Mouse (Mus musculus) hindlimb bud, embryonic 11.5 days (tissue): Measurements from ENCODE around the gene Tbx20.

Source experiments
- DNase-seq: peaks from one replicate; pipeline ENCODE4 v3.0.0-alpha.2; 2012; ENCODE audit warnings: low read depth, low spot score; ENCODE audit errors: extremely low spot score

Tbx20 gene

GRCm38 (mm10) chr9:24774160-24774969 lies at the start of gene Tbx20:
TSS of gene Tbx20 (minus strand) at chr9:24774303.
- no peak for DNase-seq

DNA sequence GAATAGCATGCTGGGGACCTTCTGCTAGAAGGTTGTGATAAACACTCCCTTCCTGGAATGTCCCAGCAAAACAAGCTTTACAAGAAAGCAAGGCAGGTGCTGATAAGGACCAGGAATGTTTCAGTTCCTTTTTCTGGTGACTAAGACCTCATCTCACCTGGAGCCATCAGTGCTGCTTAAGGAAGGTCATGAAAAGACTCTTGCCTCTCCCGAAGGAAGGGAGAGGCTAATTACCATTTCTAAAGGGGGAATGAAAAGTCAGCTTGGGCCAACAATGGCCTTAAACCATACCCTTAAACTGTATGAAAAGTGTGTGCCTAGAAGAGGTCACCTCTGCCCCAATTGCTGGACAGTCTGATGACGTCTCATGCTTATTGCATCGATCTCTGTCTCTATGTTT lies 44.4 kb upstream of the Tbx20 start:
- no peak for DNase-seq

GRCm38 (mm10) chr9:24812461-24812860 lies 38.4 kb upstream of the Tbx20 start:
- DNase-seq = no peak

DNA sequence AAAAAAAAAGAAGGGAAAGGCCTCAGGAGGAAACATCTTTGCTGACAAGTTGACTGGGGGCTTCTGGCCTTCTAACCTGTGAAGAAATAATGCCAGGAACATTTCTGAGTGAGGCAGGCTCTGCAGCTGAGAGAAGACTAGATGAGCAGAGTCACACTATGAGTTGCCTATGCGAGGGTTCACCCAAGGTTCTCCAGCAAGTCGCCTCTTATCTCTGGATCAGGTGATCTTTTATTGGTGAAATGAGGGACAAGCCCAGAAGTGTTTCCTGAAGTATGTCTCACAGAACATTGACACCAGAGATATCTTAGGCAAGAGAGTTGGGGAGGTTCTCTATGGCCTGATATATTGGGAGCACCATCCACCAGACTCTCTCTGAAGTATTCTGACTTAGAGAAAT lies 18.0 kb upstream of the Tbx20 start:
- DNase-seq = no peak

- DNase-seq = no peak
These were observed 15.3 kb upstream of the Tbx20 start for GRCm38 (mm10) chr9:24789396-24789795.

DNA sequence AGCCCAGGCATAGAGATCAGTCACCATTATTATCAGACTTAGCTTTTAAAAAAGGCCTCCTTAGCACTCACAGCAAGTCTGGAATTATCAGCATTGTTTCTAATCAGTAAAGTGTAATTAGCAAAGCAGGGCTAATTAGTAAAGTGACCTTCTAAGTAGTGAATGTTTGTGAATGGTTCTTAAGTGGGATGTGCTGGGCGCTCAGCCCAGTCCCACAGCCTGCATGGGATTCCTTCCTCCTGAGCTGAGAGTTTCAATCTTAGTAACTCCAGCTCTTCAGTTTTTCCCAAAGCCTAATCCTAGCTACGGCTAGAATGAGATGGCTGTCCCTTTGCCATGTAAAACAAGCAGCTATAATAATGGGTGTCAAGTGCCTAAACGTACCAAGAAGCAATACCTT lies 8.2 kb upstream of the Tbx20 start:
- DNase-seq = no peak

- no peak for DNase-seq
These were observed 6.9 kb upstream of the Tbx20 start for GRCm38 (mm10) chr9:24780929-24781441.

- no peak for DNase-seq
These were observed 6.4 kb upstream of the Tbx20 start for GRCm38 (mm10) chr9:24780391-24780928.

DNA sequence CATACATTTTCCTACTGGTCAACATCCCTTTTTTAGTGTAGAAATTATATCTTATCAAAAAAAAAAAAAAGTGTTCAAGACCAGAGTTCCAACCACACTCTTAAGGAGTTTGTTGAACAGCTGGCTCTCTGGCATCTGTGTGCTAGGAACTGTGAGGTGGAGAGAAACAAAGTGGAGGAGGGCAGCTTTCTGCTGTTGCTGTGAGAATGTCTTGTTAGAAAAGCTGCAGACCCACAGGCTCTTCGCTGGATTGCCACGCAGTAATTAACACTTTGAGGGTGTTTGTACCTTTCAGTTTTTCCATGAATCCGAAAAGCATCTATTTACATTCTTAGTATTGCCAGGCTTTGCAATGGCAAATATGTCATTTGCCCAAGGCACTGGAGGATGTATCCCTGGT lies 5.9 kb upstream of the Tbx20 start:
- DNase-seq = no peak

GRCm38 (mm10) chr9:24778571-24778970 lies 4.5 kb upstream of the Tbx20 start:
- DNase-seq = no peak

DNA sequence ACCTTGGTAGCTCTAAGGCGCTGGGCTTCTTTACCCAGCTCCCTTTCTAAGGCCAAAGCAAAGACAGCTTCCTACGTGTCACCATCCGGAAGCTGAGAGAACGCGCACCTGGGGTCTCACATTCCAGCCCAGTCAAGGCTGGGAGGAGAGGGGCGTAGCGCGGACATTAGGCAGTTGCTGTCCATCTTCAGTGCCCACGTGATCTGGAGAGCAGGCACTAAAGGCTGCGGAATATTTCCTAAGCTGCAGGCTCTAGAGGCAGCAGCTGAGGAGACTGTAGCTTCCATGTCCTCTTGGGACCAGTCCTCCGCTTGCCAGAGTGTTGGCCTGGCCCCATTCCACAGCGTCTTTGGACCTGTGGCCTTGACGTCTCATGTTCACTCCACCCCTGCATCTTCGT lies 3.9 kb upstream of the Tbx20 start:
- DNase-seq = no peak

GRCm38 (mm10) chr9:24777176-24777895 lies 3.2 kb upstream of the Tbx20 start:
- DNase-seq = no peak

- no peak for DNase-seq
These were observed 2.4 kb upstream of the Tbx20 start for GRCm38 (mm10) chr9:24776487-24776886.

DNA sequence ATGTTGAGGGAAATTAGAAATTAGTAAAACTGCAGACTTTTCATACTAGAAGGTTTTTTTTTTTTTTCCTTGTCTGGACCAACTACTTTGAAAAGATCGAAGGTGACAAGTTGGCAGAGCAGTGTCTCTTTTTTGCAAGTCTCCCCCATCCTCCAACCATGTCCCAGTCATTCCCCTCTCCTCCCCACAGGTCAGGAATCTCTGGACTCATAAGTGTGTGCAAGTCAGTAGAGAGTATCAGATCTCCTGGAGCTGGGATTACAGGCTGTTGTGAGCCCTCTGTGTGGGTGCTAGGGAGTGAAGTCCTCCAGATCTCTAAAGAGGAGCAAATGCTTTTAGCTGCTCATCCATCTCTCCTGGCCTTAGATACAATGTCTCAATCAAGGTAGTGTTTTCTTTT lies 1.5 kb upstream of the Tbx20 start:
- DNase-seq = no peak

GRCm38 (mm10) chr9:24775001-24775400 lies 898 bp upstream of the Tbx20 start:
- DNase-seq = no peak

DNA sequence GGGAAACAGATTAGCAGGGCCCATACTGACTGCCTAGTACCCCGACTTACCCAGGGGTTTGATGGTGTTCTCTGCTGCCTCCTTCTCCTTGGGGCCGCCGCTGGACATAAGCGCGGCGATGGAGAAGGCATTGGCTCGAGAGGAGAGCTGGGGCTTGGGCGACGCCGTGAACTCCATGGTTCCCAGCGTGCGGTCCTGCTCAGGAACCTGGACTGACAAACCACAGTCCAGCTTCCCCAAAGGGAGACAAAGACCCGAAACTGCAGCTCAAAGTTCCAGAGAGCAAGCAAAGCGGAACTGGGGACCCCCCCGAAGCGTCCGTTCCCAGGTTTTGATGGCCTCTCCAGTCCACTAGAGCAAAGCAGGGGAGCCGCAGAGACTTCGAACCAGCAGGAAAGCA lies 434 bp downstream of the Tbx20 start:
- no peak for DNase-seq

- DNase-seq = no peak
These were observed 932 bp downstream of the Tbx20 start for GRCm38 (mm10) chr9:24773171-24773570.

- no peak for DNase-seq
These were observed 1.5 kb downstream of the Tbx20 start for GRCm38 (mm10) chr9:24772431-24773120.

- no peak for DNase-seq
These were observed 2.4 kb downstream of the Tbx20 start for GRCm38 (mm10) chr9:24771713-24772112.

DNA sequence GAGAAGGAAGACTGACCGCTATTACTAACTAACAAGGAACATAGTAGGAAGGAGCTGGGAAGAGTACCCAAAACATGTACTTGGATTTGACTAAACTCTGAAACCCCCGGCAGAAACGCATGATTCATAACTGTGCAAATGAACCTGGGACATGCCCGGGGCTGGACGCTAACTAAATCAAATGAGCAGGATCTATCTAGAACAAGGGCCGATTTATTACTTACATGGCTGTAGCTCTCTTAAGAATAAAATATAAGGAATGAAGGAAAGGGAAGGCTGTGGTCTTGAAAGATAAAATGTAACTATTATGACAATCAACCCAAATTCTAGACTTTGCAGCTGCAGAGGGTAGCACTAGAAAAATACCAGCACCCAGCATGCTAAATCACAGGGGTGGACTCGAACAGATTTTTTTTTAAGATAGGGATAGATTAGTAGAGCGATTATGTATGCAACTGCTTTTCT lies 3.1 kb downstream of the Tbx20 start:
- DNase-seq = no peak
